Mouse (Mus musculus): ENCODE measurements around the gene Tor2a. TPM values are rescaled to one million over a fixed set of nuclear protein-coding genes. Genes with fewer than 3 reads are reported as not detected.

Gene Tor2a
- polyA plus RNA-seq, 1 experiment, result 35.7 TPM

- H3ac ChIP-seq (ENCODE audit: control insufficient read depth, insufficient read length, low read depth), result no peak overlapping the region
- no peaks in the 10 kb centered on the region for H3K79me2 ChIP-seq (ENCODE audit: control insufficient read depth, insufficient read depth)
- TF ChIP-seq CTCF (IDR thresholded peaks at IDR 0.05; ENCODE audit: control insufficient read depth, insufficient read depth, insufficient read length), result no peak
- no peak for TF ChIP-seq MYOD1 (IDR thresholded peaks at IDR 0.05; ENCODE audit: control insufficient read depth, insufficient read length, low read depth)
- TF ChIP-seq MAX (IDR thresholded peaks at IDR 0.05), result no peak
- no peak for TF ChIP-seq CEBPB (IDR thresholded peaks at IDR 0.05; ENCODE audit: low read depth)
- no peak for TF ChIP-seq FOSL1 (IDR thresholded peaks at IDR 0.05; ENCODE audit: insufficient read depth, low read length, poor library complexity, severe bottlenecking)
- no peak for TF ChIP-seq MYOG (IDR thresholded peaks at IDR 0.05; ENCODE audit: control insufficient read depth, extremely low read depth, insufficient read length)
- TF ChIP-seq USF1 (IDR thresholded peaks at IDR 0.05; ENCODE audit: low read depth), result no peak
- H3K36me3 ChIP-seq (ENCODE audit: control insufficient read depth, insufficient read depth), result no peaks in the 10 kb centered on the region
- no peak overlapping the region for H3K4me3 ChIP-seq (ENCODE audit: insufficient read depth, poor library complexity, severe bottlenecking)
- H3K79me3 ChIP-seq (ENCODE audit: low read depth), result no peaks in the 10 kb centered on the region
- no peaks in the 10 kb centered on the region for H3K27me3 ChIP-seq (ENCODE audit: control insufficient read depth, insufficient read depth, insufficient read length)
Observed at GRCm38 (mm10) chr2:32718761-32719160, 38.3 kb upstream of the Tor2a start.

DNA sequence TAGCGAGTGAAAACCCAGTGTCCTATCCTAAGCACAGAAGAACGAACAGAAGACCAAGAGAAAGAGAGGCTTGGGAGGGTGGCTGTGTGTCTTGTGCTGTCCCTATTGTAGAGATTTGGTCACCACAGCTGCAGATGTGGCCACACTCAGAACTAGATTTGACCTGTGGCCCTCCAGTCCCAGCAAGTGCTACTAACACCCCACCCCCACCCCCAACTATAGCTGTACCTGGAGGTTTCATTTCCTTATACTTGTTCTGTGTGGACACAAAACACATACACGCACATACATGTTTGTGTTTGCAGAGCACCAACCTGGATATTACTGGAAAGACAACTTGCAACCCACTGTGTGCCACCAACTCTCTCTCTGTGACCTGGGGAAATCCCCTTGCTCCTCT is 37.0 kb upstream of the Tor2a start:
- H3ac ChIP-seq (ENCODE audit: control insufficient read depth, insufficient read length, low read depth), result no peak overlapping the region
- H3K79me3 ChIP-seq (ENCODE audit: low read depth), result no peaks in the 10 kb centered on the region
- H3K27me3 ChIP-seq (ENCODE audit: control insufficient read depth, insufficient read depth, insufficient read length), result no peaks in the 10 kb centered on the region
- H3K36me3 ChIP-seq (ENCODE audit: control insufficient read depth, insufficient read depth), result no peaks in the 10 kb centered on the region
- TF ChIP-seq FOSL1 (IDR thresholded peaks at IDR 0.05; ENCODE audit: insufficient read depth, low read length, poor library complexity, severe bottlenecking), result no peak
- TF ChIP-seq MAX (IDR thresholded peaks at IDR 0.05), result no peak
- TF ChIP-seq MYOG (IDR thresholded peaks at IDR 0.05; ENCODE audit: control insufficient read depth, extremely low read depth, insufficient read length), result no peak
- no peak for TF ChIP-seq MYOD1 (IDR thresholded peaks at IDR 0.05; ENCODE audit: control insufficient read depth, insufficient read length, low read depth)
- no peak for TF ChIP-seq CEBPB (IDR thresholded peaks at IDR 0.05; ENCODE audit: low read depth)
- TF ChIP-seq USF1 (IDR thresholded peaks at IDR 0.05; ENCODE audit: low read depth), result no peak
- TF ChIP-seq CTCF (IDR thresholded peaks at IDR 0.05; ENCODE audit: control insufficient read depth, insufficient read depth, insufficient read length), result no peak
- no peaks in the 10 kb centered on the region for H3K79me2 ChIP-seq (ENCODE audit: control insufficient read depth, insufficient read depth)
- H3K4me3 ChIP-seq (ENCODE audit: insufficient read depth, poor library complexity, severe bottlenecking), result no peak overlapping the region

- H3K79me2 ChIP-seq (ENCODE audit: control insufficient read depth, insufficient read depth), result no peaks in the 10 kb centered on the region
- H3ac ChIP-seq (ENCODE audit: control insufficient read depth, insufficient read length, low read depth), result peak within 1 kb of the TSS; percentile 45
- H3K36me3 ChIP-seq (ENCODE audit: control insufficient read depth, insufficient read depth), result no peaks in the 10 kb centered on the region
- no peaks in the 10 kb centered on the region for H3K27me3 ChIP-seq (ENCODE audit: control insufficient read depth, insufficient read depth, insufficient read length)
- H3K4me3 ChIP-seq (ENCODE audit: insufficient read depth, poor library complexity, severe bottlenecking), result no peak within 1 kb of the TSS
- no peaks in the 10 kb centered on the region for H3K79me3 ChIP-seq (ENCODE audit: low read depth)
- peak; percentile 78 for TF ChIP-seq MYOD1 (IDR thresholded peaks at IDR 0.05; ENCODE audit: control insufficient read depth, insufficient read length, low read depth)
- TF ChIP-seq CTCF (IDR thresholded peaks at IDR 0.05; ENCODE audit: control insufficient read depth, insufficient read depth, insufficient read length), result no peak
- TF ChIP-seq CEBPB (IDR thresholded peaks at IDR 0.05; ENCODE audit: low read depth), result no peak
Observed at GRCm38 (mm10) chr2:32720681-32721229, 36.3 kb upstream of the Tor2a start, which contains the start of gene Sh2d3c. Gene Sh2d3c (plus strand): TSS chr2:32721055.

DNA sequence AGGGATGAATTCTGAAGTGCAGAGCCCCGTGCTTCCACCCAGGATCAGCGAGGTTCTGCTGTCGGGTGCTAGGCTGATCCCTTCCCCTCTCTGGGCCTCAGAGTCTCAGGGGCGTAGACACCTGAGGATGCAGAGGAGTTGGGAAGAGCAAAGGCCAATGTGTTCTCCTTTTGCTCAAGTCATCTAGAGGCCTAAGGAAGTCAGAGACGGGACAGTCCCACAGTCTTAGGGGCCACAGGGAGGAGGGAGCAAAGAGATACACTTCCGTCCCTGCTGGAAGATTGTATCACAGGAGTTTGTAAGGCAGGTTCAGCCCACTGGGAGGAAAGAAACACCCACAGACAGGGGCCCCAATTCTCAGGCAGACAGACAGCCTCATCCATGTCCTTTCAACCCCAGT is 35.0 kb upstream of the Tor2a start:
- no peaks in the 10 kb centered on the region for H3K27me3 ChIP-seq (ENCODE audit: control insufficient read depth, insufficient read depth, insufficient read length)
- no peaks in the 10 kb centered on the region for H3K36me3 ChIP-seq (ENCODE audit: control insufficient read depth, insufficient read depth)
- no peak overlapping the region for H3K4me3 ChIP-seq (ENCODE audit: insufficient read depth, poor library complexity, severe bottlenecking)
- TF ChIP-seq MAX (IDR thresholded peaks at IDR 0.05), result no peak
- TF ChIP-seq CEBPB (IDR thresholded peaks at IDR 0.05; ENCODE audit: low read depth), result no peak
- no peak overlapping the region for H3ac ChIP-seq (ENCODE audit: control insufficient read depth, insufficient read length, low read depth)
- no peaks in the 10 kb centered on the region for H3K79me3 ChIP-seq (ENCODE audit: low read depth)
- no peaks in the 10 kb centered on the region for H3K79me2 ChIP-seq (ENCODE audit: control insufficient read depth, insufficient read depth)

GRCm38 (mm10) chr2:32722581-32722980 is 34.5 kb upstream of the Tor2a start:
- Histone ChIP-seq H3ac (ENCODE audit: control insufficient read depth, insufficient read length, low read depth) (no peak overlapping the region), H3K36me3 (ENCODE audit: control insufficient read depth, insufficient read depth) (no peaks in the 10 kb centered on the region), H3K79me3 (ENCODE audit: low read depth) (no peaks in the 10 kb centered on the region), H3K27me3 (ENCODE audit: control insufficient read depth, insufficient read depth, insufficient read length) (no peaks in the 10 kb centered on the region), H3K4me3 (ENCODE audit: insufficient read depth, poor library complexity, severe bottlenecking) (no peak overlapping the region), H3K79me2 (ENCODE audit: control insufficient read depth, insufficient read depth) (no peaks in the 10 kb centered on the region)
- TF ChIP-seq FOSL1 (IDR thresholded peaks at IDR 0.05; ENCODE audit: insufficient read depth, low read length, poor library complexity, severe bottlenecking) (no peak), CTCF (IDR thresholded peaks at IDR 0.05; ENCODE audit: control insufficient read depth, insufficient read depth, insufficient read length) (no peak), USF1 (IDR thresholded peaks at IDR 0.05; ENCODE audit: low read depth) (no peak), CEBPB (IDR thresholded peaks at IDR 0.05; ENCODE audit: low read depth) (no peak), MYOD1 (IDR thresholded peaks at IDR 0.05; ENCODE audit: control insufficient read depth, insufficient read length, low read depth) (no peak), MAX (IDR thresholded peaks at IDR 0.05) (no peak), MYOG (IDR thresholded peaks at IDR 0.05; ENCODE audit: control insufficient read depth, extremely low read depth, insufficient read length) (no peak)

DNA sequence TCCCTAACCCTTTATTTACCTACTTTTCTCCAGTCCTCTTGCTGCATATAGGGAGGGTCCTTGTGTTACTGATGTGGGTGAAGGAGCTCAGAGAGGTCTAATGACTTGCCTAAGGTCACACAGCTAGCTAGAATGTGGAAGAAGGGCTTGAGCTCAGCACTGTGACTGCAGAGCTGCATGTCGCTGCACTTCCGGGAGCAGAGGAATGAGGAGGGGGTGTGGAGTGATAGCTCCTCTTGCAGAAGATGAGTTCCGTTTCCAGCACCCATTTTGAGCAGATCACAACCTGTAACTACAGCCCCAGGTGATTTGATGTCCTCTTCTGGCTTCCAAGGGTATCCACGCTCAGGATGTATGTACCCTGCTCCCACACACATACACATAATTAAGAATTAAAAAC is 32.9 kb upstream of the Tor2a start:
- no peak for TF ChIP-seq FOSL1 (IDR thresholded peaks at IDR 0.05; ENCODE audit: insufficient read depth, low read length, poor library complexity, severe bottlenecking)
- TF ChIP-seq MAX (IDR thresholded peaks at IDR 0.05), result no peak
- TF ChIP-seq CEBPB (IDR thresholded peaks at IDR 0.05; ENCODE audit: low read depth), result no peak
- no peak for TF ChIP-seq USF1 (IDR thresholded peaks at IDR 0.05; ENCODE audit: low read depth)
- TF ChIP-seq MYOG (IDR thresholded peaks at IDR 0.05; ENCODE audit: control insufficient read depth, extremely low read depth, insufficient read length), result no peak
- TF ChIP-seq MYOD1 (IDR thresholded peaks at IDR 0.05; ENCODE audit: control insufficient read depth, insufficient read length, low read depth), result no peak
- TF ChIP-seq CTCF (IDR thresholded peaks at IDR 0.05; ENCODE audit: control insufficient read depth, insufficient read depth, insufficient read length), result no peak
- Histone ChIP-seq H3ac (ENCODE audit: control insufficient read depth, insufficient read length, low read depth) (no peak overlapping the region), H3K79me2 (ENCODE audit: control insufficient read depth, insufficient read depth) (no peaks in the 10 kb centered on the region), H3K4me3 (ENCODE audit: insufficient read depth, poor library complexity, severe bottlenecking) (no peak overlapping the region), H3K27me3 (ENCODE audit: control insufficient read depth, insufficient read depth, insufficient read length) (no peaks in the 10 kb centered on the region), H3K79me3 (ENCODE audit: low read depth) (no peaks in the 10 kb centered on the region), H3K36me3 (ENCODE audit: control insufficient read depth, insufficient read depth) (no peaks in the 10 kb centered on the region)
